Mouse (Mus musculus) heart, postnatal 0 days (tissue): ENCODE measurements at regions not wholly inside any gene's neighbourhood (a gene's known extent, or its start where the extent isn't known, plus 50 kb on each side); places are given as distances from the start of the nearest gene placed in this dataset.

ENCODE experiments used
- ATAC-seq: fragments of 200-750 bp; cut with Nextera tagmentation; 2 replicates; pipeline ENCODE4 v1.8.0; 2017; ENCODE audit warnings: low read depth, moderate number of reproducible peaks, moderate library complexity; ENCODE audit not compliant: insufficient read depth
- DNase-seq: peaks from one replicate; pipeline ENCODE4 v3.0.0-alpha.2; 2016; ENCODE audit warnings: low spot score
- H3K27ac ChIP-seq: fragments of 300-500 bp; sonication (generic); 2 replicates; pipeline ENCODE4 v1.5.1; 2014; ENCODE audit warnings: low read depth, mild to moderate bottlenecking
- H3K27me3 ChIP-seq: fragments of 300-500 bp; sonication (generic); 2 replicates; pipeline ENCODE4 v1.6.1; 2014; ENCODE audit warnings: low read length, mixed read lengths; ENCODE audit not compliant: control insufficient read depth, insufficient read depth
- H3K36me3 ChIP-seq: fragments of 300-500 bp; sonication (generic); replicated peaks from 2 replicates; pipeline ENCODE4 v1.6.1; 2014; ENCODE audit warnings: low read length, mixed read lengths; ENCODE audit not compliant: control insufficient read depth, insufficient read depth
- H3K4me1 ChIP-seq: fragments of 300-500 bp; sonication (generic); 2 replicates; pipeline ENCODE4 v1.6.1; 2014; ENCODE audit warnings: antibody characterized with exemption; ENCODE audit not compliant: control insufficient read depth, insufficient read depth
- H3K4me2 ChIP-seq: fragments of 300-500 bp; sonication (generic); 2 replicates; pipeline ENCODE4 v1.6.1; 2014; ENCODE audit warnings: low read depth, mild to moderate bottlenecking, low read length, moderate library complexity
- H3K4me3 ChIP-seq: fragments of 300-500 bp; sonication (generic); 2 replicates; pipeline ENCODE4 v1.5.1; 2014; ENCODE audit warnings: low read depth, low read length
- H3K9ac ChIP-seq: fragments of 300-500 bp; sonication (generic); replicated peaks from 2 replicates; pipeline ENCODE4 v1.6.1; 2014; ENCODE audit warnings: low read depth, low read length, mixed read lengths
- H3K9me3 ChIP-seq: fragments of 300-500 bp; sonication (generic); replicated peaks from 2 replicates; pipeline ENCODE4 v1.6.1; 2016; ENCODE audit warnings: low read length; ENCODE audit not compliant: control insufficient read depth
- CTCF ChIP-seq: IDR thresholded peaks from 2 replicates; pipeline ENCODE4 v1.5.1; 2016; ENCODE audit warnings: antibody characterized with exemption, control low read depth, low read depth
- EP300 ChIP-seq: IDR thresholded peaks from 2 replicates; pipeline ENCODE4 v1.6.1; 2016; ENCODE audit warnings: antibody characterized with exemption, low read depth
- WGBS: fragments of 180-500 bp; shearing (Covaris S2); extraction: QIAGEN DNeasy Blood & Tissue Kit; methylation state at CpG from one replicate; pipeline ENCODE4 v1.1.7; 2014; 5-methylcytosine and 5-hydroxymethylcytosine counted together

DNA sequence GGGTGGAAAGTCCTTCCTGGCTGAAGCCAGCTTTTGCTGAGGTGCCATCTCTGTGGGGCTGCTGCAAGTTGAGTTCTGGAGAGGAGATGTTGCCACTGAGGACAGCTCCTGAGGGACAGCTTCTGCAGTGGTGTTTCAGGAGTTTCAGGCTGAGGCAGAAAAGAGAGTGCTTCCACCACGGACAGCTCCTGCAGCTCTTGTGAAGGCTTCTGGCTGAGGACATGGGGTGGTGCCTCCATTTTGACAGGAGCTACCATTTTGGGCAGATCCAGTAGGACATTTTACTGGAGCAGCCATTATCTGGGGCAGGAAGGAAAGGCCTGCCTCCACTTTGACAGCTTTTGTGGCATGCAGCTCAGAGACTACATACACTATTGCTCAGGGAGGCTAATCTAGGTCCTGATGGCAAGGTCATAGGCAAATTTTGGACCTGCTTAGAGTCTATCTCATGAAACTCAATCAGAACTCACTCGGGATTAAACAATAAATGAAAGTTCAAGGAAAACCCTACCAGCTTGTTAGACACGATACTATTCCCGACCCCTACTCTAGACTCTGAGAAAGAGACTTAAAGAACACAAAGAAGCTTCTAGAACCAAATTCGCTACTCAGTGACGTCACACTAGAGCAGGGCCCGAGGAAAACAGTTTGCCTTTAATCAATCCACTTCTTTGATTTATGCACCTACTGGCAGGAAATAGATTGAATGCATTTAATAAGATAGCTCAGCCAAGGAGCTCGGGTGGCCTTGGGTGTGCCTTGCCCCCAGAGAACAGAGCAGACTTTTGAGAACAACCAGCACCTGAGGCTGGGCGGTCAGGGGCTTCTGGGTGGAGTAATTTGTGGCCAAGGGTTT, 130.7 kb downstream of the Med10 start:
- Histone ChIP-seq H3K4me1 (no peaks in the 10 kb centered on the region), H3K36me3 (no peaks in the 10 kb centered on the region), H3K9ac (no peak overlapping the region), H3K9me3 (no peaks in the 10 kb centered on the region), H3K27me3 (no peaks in the 10 kb centered on the region), H3K27ac (no peak overlapping the region), H3K4me3 (no peak overlapping the region), H3K4me2 (no peak overlapping the region)
- DNase-seq (no peak), ATAC-seq (no peak)
- TF ChIP-seq CTCF (no peak), EP300 (no peak)
- WGBS: 73% methylated on average over 9 of the region's 9 CpGs

DNA sequence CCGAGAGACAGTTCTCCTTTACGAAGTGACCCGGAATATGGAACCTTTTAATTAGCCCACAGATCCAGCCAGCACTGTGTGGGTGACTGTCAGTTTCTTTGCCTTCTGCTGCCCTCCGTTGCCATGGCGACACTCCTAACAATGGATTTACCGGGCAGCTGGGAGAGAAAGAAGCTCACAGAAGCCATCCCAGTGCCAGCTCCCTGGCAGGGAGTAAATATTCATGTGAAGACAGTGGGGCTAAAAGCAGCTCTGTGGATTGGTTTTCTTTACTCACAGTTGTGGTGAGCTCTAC, 131.3 kb downstream of the Med10 start:
- Histone ChIP-seq H3K36me3 (no peaks in the 10 kb centered on the region), H3K4me2 (no peak overlapping the region), H3K27ac (no peak overlapping the region), H3K9me3 (no peaks in the 10 kb centered on the region), H3K9ac (no peak overlapping the region), H3K4me3 (no peak overlapping the region), H3K4me1 (no peaks in the 10 kb centered on the region), H3K27me3 (no peaks in the 10 kb centered on the region)
- TF ChIP-seq CTCF: no peak
- no peak for TF ChIP-seq EP300
- 73% methylated on average over 6 of the region's 6 CpGs for WGBS
- no peak for DNase-seq
- no peak for ATAC-seq

- no peaks in the 10 kb centered on the region for H3K27me3 ChIP-seq
- DNase-seq (no peak), ATAC-seq (no peak)
- H3K4me2 ChIP-seq: no peak overlapping the region
- 87% methylated on average over 4 of the region's 4 CpGs for WGBS
- no peak overlapping the region for H3K9ac ChIP-seq
- no peak overlapping the region for H3K27ac ChIP-seq
- no peak overlapping the region for H3K4me3 ChIP-seq
- no peaks in the 10 kb centered on the region for H3K9me3 ChIP-seq
- TF ChIP-seq EP300: no peak
- no peak for TF ChIP-seq CTCF
- H3K4me1 ChIP-seq: no peaks in the 10 kb centered on the region
- H3K36me3 ChIP-seq: no peaks in the 10 kb centered on the region
These were observed 137.6 kb downstream of the Med10 start for GRCm38 (mm10) chr13:69939791-69940190.

GRCm38 (mm10) chr13:69944651-69945050, 142.5 kb downstream of the Med10 start:
- Histone ChIP-seq H3K9ac (no peak overlapping the region), H3K36me3 (no peaks in the 10 kb centered on the region), H3K27me3 (no peaks in the 10 kb centered on the region), H3K9me3 (no peaks in the 10 kb centered on the region), H3K27ac (no peak overlapping the region), H3K4me1 (no peaks in the 10 kb centered on the region), H3K4me3 (no peak overlapping the region), H3K4me2 (no peak overlapping the region)
- ATAC-seq: no peak
- DNase-seq: no peak
- WGBS: 21% methylated on average over 1 of the region's 1 CpGs
- TF ChIP-seq CTCF (no peak), EP300 (no peak)

GRCm38 (mm10) chr13:69946615-69947014, 144.4 kb downstream of the Med10 start:
- TF ChIP-seq CTCF (no peak), EP300 (no peak)
- H3K4me1 ChIP-seq: no peaks in the 10 kb centered on the region
- H3K4me3 ChIP-seq: no peak overlapping the region
- no peak overlapping the region for H3K4me2 ChIP-seq
- no peak overlapping the region for H3K9ac ChIP-seq
- WGBS: 18% methylated on average over 7 of the region's 7 CpGs
- no peaks in the 10 kb centered on the region for H3K36me3 ChIP-seq
- no peaks in the 10 kb centered on the region for H3K9me3 ChIP-seq
- no peak overlapping the region for H3K27ac ChIP-seq
- ATAC-seq (no peak), DNase-seq (no peak)
- H3K27me3 ChIP-seq: no peaks in the 10 kb centered on the region

GRCm38 (mm10) chr13:69952061-69952460, 149.9 kb downstream of the Med10 start:
- no peaks in the 10 kb centered on the region for H3K27me3 ChIP-seq
- no peak overlapping the region for H3K4me3 ChIP-seq
- H3K9ac ChIP-seq: no peak overlapping the region
- no peak overlapping the region for H3K27ac ChIP-seq
- TF ChIP-seq CTCF: no peak
- no peak for TF ChIP-seq EP300
- no peaks in the 10 kb centered on the region for H3K4me1 ChIP-seq
- 72% methylated on average over 4 of the region's 4 CpGs for WGBS
- H3K4me2 ChIP-seq: no peak overlapping the region
- no peaks in the 10 kb centered on the region for H3K9me3 ChIP-seq
- no peaks in the 10 kb centered on the region for H3K36me3 ChIP-seq
- ATAC-seq: no peak
- DNase-seq: no peak
